Mouse (Mus musculus): Measurements from ENCODE around the gene Hyls1.

- TF ChIP-seq POLR2A (IDR thresholded peaks at IDR 0.05; ENCODE audit: borderline replicate concordance, insufficient read depth, low read length) (no peak), CTCF (IDR thresholded peaks at IDR 0.05; ENCODE audit: borderline replicate concordance, insufficient read depth, low read depth, low read length) (no peak)
Measured at GRCm38 (mm10) chr9:35570663-35571062, 465 bp upstream of the Hyls1 start.

All from cerebellum, adult 2 months (tissue).